Mouse (Mus musculus) liver, embryonic 18 days (tissue): ENCODE measurements around the gene Arl14ep. TPM values are rescaled to one million over a fixed set of nuclear protein-coding genes. Genes with fewer than 3 reads are reported as not detected.

ENCODE experiments used
- polyA plus RNA-seq: library from polyadenylated mRNA; depleted of rRNA; stranded (reverse); fragments of >200 nt; gene quantifications from 2 replicates; pipeline ENCODE4 v1.2.3, GENCODE M21; 2012; rRNA removed

The Arl14ep gene
- polyA plus RNA-seq, result 6.5 and 7.0 TPM in 2 replicates

GRCm38 (mm10) chr2:106973959-106974639, at the start of gene Arl14ep:
Gene Arl14ep (minus strand): TSS chr2:106974424.

Other genes starting within 250 kb of the Arl14ep start
- not detected in 2 replicates for gene Fshb, start 85.2 kb upstream of the Arl14ep start, polyA plus RNA-seq